Mouse (Mus musculus): ENCODE data around the gene Kbtbd6.
A peak's percentile ranks its signal among the peaks of the same experiment; 100 is the strongest.
"Not testable (repeated sequence)": the region's sequence is repeated elsewhere in the genome, so short reads cannot be mapped to it uniquely, and the experiment has no call there.

Gene Kbtbd6

GRCm38 (mm10) chr14:79451681-79452590 is at the start of gene Kbtbd6:
Kbtbd6 (plus strand) TSS chr14:79451835.
- DNase-seq (ENCODE audit: extremely low read depth, low read depth, low spot score) = peak; percentile 50

- no peak for DNase-seq (ENCODE audit: extremely low read depth, low read depth, low spot score)
These were observed 44.0 kb upstream of the Kbtbd6 start for GRCm38 (mm10) chr14:79407641-79408040.

- DNase-seq (ENCODE audit: extremely low read depth, low read depth, low spot score) = no peak
These were observed 42.3 kb upstream of the Kbtbd6 start for GRCm38 (mm10) chr14:79409278-79409830.

GRCm38 (mm10) chr14:79410662-79411061 is 41.0 kb upstream of the Kbtbd6 start:
- no peak for DNase-seq (ENCODE audit: extremely low read depth, low read depth, low spot score)

- no peak for DNase-seq (ENCODE audit: extremely low read depth, low read depth, low spot score)
These were observed 38.5 kb upstream of the Kbtbd6 start for GRCm38 (mm10) chr14:79413121-79413520.

GRCm38 (mm10) chr14:79420083-79420685 is 31.5 kb upstream of the Kbtbd6 start:
- no peak for DNase-seq (ENCODE audit: extremely low read depth, low read depth, low spot score)

- peak; percentile 51 for DNase-seq (ENCODE audit: extremely low read depth, low read depth, low spot score)
These were observed 25.5 kb upstream of the Kbtbd6 start, which contains the start of gene Kbtbd7 for GRCm38 (mm10) chr14:79425979-79426729. Kbtbd7 (plus strand) TSS chr14:79426511.

GRCm38 (mm10) chr14:79426730-79427365 is 24.8 kb upstream of the Kbtbd6 start:
- DNase-seq (ENCODE audit: extremely low read depth, low read depth, low spot score) = not testable (repeated sequence)

GRCm38 (mm10) chr14:79434068-79434467 is 17.6 kb upstream of the Kbtbd6 start:
- no peak for DNase-seq (ENCODE audit: extremely low read depth, low read depth, low spot score)

GRCm38 (mm10) chr14:79440655-79441054 is 11.0 kb upstream of the Kbtbd6 start:
- no peak for DNase-seq (ENCODE audit: extremely low read depth, low read depth, low spot score)

- DNase-seq (ENCODE audit: extremely low read depth, low read depth, low spot score) = no peak
These were observed 10.2 kb upstream of the Kbtbd6 start for GRCm38 (mm10) chr14:79441441-79441840.

- no peak for DNase-seq (ENCODE audit: extremely low read depth, low read depth, low spot score)
These were observed 7.0 kb upstream of the Kbtbd6 start for GRCm38 (mm10) chr14:79444601-79445000.

- DNase-seq (ENCODE audit: extremely low read depth, low read depth, low spot score) = no peak
These were observed 6.5 kb upstream of the Kbtbd6 start for GRCm38 (mm10) chr14:79445055-79445620.

- not testable (repeated sequence) for DNase-seq (ENCODE audit: extremely low read depth, low read depth, low spot score)
These were observed 928 bp downstream of the Kbtbd6 start for GRCm38 (mm10) chr14:79452591-79452934.

- no peak for DNase-seq (ENCODE audit: extremely low read depth, low read depth, low spot score)
These were observed 8.8 kb downstream of the Kbtbd6 start for GRCm38 (mm10) chr14:79460401-79460800.

- no peak for DNase-seq (ENCODE audit: extremely low read depth, low read depth, low spot score)
These were observed 9.4 kb downstream of the Kbtbd6 start for GRCm38 (mm10) chr14:79460988-79461387.

- DNase-seq (ENCODE audit: extremely low read depth, low read depth, low spot score) = no peak
These were observed 14.0 kb downstream of the Kbtbd6 start for GRCm38 (mm10) chr14:79465623-79466022.

GRCm38 (mm10) chr14:79467621-79468020 is 16.0 kb downstream of the Kbtbd6 start:
- DNase-seq (ENCODE audit: extremely low read depth, low read depth, low spot score) = no peak

GRCm38 (mm10) chr14:79473384-79473783 is 21.7 kb downstream of the Kbtbd6 start:
- no peak for DNase-seq (ENCODE audit: extremely low read depth, low read depth, low spot score)

- DNase-seq (ENCODE audit: extremely low read depth, low read depth, low spot score) = no peak
These were observed 29.1 kb downstream of the Kbtbd6 start, which contains the start of gene Elf1 for GRCm38 (mm10) chr14:79480624-79481338. Elf1 (plus strand) TSS chr14:79481194.
